Mouse (Mus musculus) embryo, embryonic 10 days (tissue): Measurements from ENCODE around the gene Zfp316.

ENCODE experiments used
- DNase-seq: peaks from one replicate; pipeline ENCODE4 v3.0.0-alpha.2; 2015; ENCODE audit warnings: low spot score

Gene Zfp316

GRCm38 (mm10) chr5:143269363-143270150, at the start of gene Zfp316:
Gene Zfp316 (minus strand): TSS chr5:143270022.
- peak; percentile 71 for DNase-seq

DNA sequence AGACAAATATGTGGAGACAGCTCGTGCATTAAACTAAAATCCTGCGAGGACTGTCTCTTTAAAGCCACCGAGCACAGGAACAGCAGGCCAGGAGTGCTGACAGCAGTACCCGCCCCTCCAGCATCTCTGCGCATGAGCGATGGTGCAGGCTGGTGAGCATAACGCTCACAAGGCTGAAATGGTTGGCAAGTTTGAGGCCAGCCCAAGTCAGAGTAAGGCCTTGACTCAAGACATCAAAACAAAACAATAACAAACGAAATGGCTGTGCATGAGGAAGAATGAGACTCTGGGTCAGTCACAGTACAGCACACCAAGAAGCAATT, 47.4 kb upstream of the Zfp316 start:
- DNase-seq = no peak

- no peak for DNase-seq
Observed at GRCm38 (mm10) chr5:143316605-143317287, 46.9 kb upstream of the Zfp316 start.

DNA sequence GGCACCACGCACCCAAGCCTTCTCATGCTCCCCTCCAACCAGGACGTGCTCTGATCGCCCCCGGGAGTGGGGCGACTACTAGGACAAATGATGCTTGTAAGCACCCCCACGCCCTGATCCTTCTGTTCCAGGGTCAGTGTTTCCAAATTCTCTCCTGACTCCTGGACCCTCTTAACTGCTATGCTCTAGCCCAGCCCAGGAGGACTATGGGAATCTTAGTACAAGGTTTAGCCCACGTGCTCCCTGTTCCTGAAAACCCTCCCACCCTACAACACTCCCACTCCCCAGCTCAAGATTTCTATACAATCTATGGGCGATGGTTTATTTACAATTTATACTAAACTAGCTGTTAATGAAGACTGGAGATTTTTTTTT, 45.7 kb upstream of the Zfp316 start:
- no peak for DNase-seq

- peak; percentile 83 for DNase-seq
Observed at GRCm38 (mm10) chr5:143314730-143315513, 45.1 kb upstream of the Zfp316 start, which contains the start of gene E130309D02Rik. Gene E130309D02Rik (minus strand): TSS chr5:143315360.

DNA sequence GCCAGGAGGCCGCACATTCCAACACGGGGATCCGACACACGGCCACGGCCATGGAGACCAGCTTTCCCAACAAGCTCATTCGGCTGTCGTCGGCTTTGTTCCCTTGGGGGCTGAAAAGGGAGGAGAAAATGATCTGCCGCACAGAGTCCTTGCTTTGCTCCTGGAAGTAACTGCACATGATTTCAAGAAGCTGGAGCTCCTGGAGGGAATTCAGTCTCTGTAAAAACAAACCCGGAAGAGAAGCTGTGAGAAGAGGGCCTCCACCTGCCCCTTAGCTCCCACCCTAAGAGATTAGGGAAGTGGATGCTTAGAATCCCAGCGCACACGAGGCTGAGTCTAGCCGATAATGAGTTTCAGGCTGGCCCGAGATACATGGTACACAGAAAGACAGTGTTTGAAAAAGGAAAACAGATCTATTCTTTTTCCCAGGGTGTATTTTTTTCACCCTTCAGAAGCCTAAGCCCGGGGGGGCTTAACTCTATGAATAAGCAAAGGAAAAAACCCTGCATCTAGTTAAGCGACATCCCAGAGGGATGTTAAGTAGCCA, 44.4 kb upstream of the Zfp316 start:
- DNase-seq = peak; percentile 54

GRCm38 (mm10) chr5:143311886-143312285, 42.1 kb upstream of the Zfp316 start:
- DNase-seq = peak; percentile 90

DNA sequence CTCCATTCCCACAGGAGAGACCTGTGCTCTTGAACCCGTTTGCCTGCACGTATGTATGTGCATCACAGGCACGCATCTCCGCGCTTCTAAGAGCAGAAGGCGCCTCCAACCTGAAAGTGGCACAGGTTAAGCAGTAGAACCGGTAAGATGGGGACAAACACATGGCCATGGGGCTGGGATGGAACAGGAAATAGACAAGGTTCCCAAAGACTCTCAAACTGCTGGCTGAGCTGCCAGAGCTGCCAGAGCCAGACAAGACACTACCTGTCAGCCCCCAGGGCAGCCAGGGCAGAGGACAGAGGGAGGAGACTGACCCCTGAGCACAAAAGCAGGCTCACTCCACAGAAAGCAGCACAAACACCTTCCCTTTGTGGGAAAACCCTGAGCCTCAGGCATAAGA, 40.1 kb upstream of the Zfp316 start:
- DNase-seq = no peak

GRCm38 (mm10) chr5:143308825-143309224, 39.0 kb upstream of the Zfp316 start:
- DNase-seq = no peak

- DNase-seq = no peak
Observed at GRCm38 (mm10) chr5:143304251-143304650, 34.4 kb upstream of the Zfp316 start.

DNA sequence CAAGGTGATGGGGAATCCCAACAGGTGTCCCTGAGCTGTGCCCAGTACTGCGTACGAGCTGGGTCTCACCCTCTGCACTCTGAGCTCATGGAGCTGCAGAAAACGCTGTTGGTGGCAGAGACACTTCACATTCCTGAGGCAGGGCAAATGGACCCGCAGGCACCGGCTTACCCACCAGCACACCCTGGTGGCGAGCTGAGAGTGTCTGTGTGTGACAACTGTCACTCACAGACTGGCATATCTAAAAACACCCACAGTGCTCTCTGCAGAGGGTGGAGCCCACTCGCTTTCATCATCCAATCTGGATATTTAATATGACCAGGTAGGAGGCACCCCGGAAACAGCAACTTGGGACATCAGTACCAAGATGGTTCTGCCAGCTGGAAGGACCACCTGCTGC, 31.5 kb upstream of the Zfp316 start:
- DNase-seq = no peak

GRCm38 (mm10) chr5:143299686-143300085, 29.9 kb upstream of the Zfp316 start:
- DNase-seq = peak; percentile 58

DNA sequence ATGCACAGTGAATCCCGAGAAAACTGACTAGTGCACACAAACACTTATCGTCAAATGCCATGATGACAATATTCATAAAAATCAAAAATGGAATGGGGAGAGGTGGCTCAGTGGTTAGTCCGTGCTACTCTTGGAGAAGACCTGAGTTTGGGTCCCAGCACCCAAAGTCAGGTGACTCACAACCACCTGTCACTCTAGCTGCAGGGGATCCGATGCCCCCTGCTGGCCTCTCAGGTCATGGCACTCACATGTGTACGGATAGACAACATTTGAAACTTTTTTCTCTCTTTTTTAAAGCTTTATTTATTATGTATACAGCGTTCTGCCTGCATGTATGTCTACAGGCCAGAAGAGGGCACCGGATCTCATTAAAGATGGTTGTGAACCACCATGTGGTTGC, 28.6 kb upstream of the Zfp316 start:
- DNase-seq = no peak

DNA sequence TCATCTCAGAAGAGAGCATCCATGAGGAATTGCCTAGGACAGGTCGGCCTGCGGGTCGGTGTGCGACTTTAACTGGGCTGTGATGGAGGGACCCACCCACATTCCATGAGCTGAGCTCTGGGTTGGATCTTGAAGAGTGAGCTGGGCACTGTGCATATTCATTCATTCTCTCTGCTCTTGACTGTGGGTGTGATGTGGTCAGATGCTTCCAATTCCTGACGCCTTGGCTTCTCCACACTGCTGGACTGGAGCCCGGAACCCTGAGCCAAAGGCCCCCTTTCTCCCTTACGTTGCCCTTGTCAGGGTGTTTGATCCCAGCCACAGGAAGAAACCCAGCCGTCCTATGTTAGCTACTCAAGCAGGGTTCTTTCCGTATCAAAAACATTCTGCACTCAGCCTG, 28.2 kb upstream of the Zfp316 start:
- DNase-seq = no peak

DNA sequence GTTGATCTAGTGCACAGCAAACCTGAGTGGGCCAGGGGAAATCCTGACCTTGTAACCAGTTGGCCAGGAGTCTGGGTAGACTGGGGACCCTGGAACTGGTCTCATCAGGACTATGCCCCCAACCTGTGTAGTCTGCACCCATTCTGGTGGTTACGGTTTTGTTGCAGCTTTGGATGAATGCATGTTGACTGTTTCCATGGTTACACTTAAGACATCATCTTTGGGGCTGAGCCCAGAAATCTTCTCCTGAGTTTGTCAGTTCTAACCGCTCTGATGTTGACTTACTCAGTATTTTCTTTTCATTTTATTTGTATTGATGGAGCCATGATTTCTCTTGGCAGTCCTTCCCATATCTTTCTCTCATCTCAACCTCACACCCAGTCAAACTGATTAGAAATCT, 25.5 kb upstream of the Zfp316 start:
- no peak for DNase-seq

GRCm38 (mm10) chr5:143294862-143295261, 25.0 kb upstream of the Zfp316 start:
- no peak for DNase-seq

DNA sequence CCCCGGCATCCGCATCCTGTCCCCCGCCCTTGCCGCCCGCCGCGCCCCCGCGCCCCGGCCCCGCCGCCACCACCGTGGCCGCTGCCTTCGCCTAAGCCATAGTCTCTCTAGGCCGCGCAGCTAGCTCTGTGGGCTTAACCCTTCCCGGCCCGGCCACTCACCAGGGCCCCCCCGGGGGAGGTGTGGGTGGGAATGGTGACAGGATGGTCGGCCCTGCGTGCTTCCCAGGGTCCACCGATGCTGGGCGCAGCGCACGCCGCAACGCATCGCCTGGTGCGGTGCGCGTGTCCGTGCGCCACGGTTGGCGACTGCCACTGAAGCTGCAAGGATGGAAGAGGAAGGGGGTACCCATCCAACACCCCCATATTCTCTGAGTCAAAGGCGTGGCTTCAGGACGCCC, 23.6 kb upstream of the Zfp316 start, which contains the start of gene Zfp853:
Zfp853 (minus strand) TSS at position 220 of the 400 bp plus-strand sequence.
- no peak for DNase-seq

DNA sequence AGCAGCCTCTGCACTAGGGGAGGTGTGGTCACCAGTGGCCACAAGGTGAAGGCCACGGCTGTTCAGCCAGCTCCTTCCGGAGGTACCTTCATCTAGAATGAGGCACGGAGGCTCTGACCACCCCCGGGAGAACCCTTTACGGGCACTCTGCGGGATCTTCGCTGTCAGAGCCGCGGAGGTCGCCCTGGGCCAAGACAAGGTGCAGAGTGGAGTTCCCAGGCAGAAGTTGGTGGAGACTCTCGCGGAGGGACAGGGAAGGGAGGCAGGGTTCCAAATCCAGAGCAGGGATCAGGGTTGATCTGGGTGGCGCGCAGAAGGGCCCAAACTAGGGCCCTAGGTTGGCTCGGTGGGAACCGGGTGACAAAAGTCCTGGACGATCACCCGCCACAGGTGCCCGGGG, 23.1 kb upstream of the Zfp316 start:
- no peak for DNase-seq

DNA sequence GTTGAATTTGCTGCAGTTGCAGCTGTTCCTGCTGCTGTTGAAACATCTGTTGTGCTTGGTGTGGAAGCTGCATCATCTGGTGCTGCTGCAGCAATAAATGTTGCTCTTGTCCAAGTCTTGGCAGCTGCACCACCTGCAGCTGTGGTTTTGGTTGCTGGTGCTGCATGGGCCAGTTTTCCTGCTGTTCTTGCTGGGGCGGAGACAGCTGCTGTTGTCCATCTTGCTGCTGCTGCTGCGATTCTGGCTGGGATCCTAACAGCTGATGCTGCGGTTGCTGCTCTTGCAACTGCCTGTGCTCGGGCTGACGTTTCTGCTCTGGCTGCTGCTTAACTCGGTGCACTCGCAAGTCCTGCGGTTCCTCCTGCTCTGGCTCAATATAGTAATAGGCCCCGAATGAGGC, 19.5 kb upstream of the Zfp316 start:
- DNase-seq = no peak

- DNase-seq = no peak
Observed at GRCm38 (mm10) chr5:143288378-143288911, 18.6 kb upstream of the Zfp316 start.

DNA sequence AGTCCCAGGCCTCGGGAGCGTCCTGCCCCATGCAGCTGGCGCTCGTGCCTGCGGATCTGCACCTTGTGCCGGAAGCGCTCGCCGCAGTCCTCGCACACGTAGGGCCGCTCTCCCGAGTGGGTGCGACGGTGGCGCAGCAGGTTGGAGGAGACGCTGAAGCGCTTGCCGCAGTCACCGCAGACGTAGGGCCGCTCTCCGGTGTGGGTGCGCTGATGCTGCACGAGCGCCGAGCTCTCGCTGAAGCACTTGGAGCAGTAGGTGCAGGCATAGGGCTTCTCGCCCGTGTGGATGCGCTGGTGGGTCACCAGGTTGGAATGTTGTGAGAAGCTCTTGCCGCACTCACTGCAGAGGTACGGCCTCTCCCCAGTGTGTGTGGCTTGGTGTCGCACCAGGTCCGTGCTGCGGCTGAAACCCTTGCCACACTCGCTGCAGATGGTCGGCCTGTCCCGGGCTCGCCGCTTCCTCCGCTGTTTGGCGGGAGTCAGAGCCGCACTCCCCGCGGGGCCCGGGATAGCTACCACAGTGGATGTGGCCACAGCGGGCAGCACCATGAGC, 18.0 kb upstream of the Zfp316 start:
- DNase-seq = peak; percentile 33

- no peak for DNase-seq
Observed at GRCm38 (mm10) chr5:143284762-143285161, 14.9 kb upstream of the Zfp316 start.
